11 mouse cellular contexts compared by ENCODE assay signal in genomic region chr10:83857794-83858442, GRCm38 (mm10).
DNase-seq lines count a peak whose midpoint lies in the region; ATAC-seq and TF ChIP-seq lines count a peak whose summit lies in the region.
"Had no signal": no experiment of that assay in that cellular context is flagged by ENCODE, and none has a peak within 500 bp of the region (broad histone marks: within the 10 kb centered on the region; RNA-seq: fewer than 3 reads in every experiment).

No protein-coding gene starts in this region.

- no peaks in the 10 kb centered on the region for H3K36me3 ChIP-seq in heart, adult 2 months (ENCODE audit: control insufficient read depth, insufficient read depth, low read length)
- no peaks in the 10 kb centered on the region for H3K36me3 ChIP-seq in heart, embryonic 11.5 days (ENCODE audit: control insufficient read depth, insufficient read depth, low read length)
- no peaks in the 10 kb centered on the region for H3K36me3 ChIP-seq in limb, embryonic 10.5 days

- H3K9me3 ChIP-seq in heart, embryonic 11.5 days (replicated peaks; ENCODE audit: control insufficient read depth, low read length) = no peaks in the 10 kb centered on the region
- H3K9me3 ChIP-seq in limb, embryonic 10.5 days (replicated peaks) = no peaks in the 10 kb centered on the region

- intact Hi-C loops in heart, adult 2 months (cut with DNase I) = loop anchor here (5.0 kb wide), 1 partner anchor 199 kb away; no protein-coding TSS in a partner anchor

- ATAC-seq in heart, embryonic 11.5 days (replicated peaks; ENCODE audit: insufficient number of reproducible peaks, low FRiP score, low TSS enrichment) = no peak
- ATAC-seq in erythroid progenitor cell, adult 5-6 weeks (replicated peaks; ENCODE audit: low FRiP score, poor library complexity, severe bottlenecking) = no peak
- ATAC-seq: activated CD4-positive, CD25-positive, alpha-beta regulatory T cell, adult 4 months had no signal

- TF ChIP-seq POLR2A in heart, adult 2 months (IDR thresholded peaks at IDR 0.05; ENCODE audit: insufficient read depth, low read depth, low read length) = no peak
- TF ChIP-seq POLR2A in brain, embryonic 14.5 days (IDR thresholded peaks at IDR 0.05; ENCODE audit: borderline replicate concordance, extremely low read depth, insufficient read depth, insufficient read length, poor library complexity, severe bottlenecking) = no peak

- H3K4me3 ChIP-seq in heart, adult 2 months = no peak overlapping the region
- H3K4me3 ChIP-seq in heart, embryonic 11.5 days (ENCODE audit: low read depth, low read length) = no peak overlapping the region
- H3K4me3 ChIP-seq in limb, embryonic 10.5 days = no peak overlapping the region

- no peak for TF ChIP-seq CTCF in heart, adult 2 months (IDR thresholded peaks at IDR 0.05)
- no peak for TF ChIP-seq CTCF in brain, embryonic 14.5 days (IDR thresholded peaks at IDR 0.05; ENCODE audit: borderline replicate concordance, extremely low read depth, insufficient read depth, insufficient read length)

- no peaks in the 10 kb centered on the region for H3K79me2 ChIP-seq in heart, adult 2 months (replicated peaks; ENCODE audit: control insufficient read depth, insufficient read depth, low read length)

- DNase-seq in heart, adult 2 months = peak in 1 of 2 experiments; percentile 59
- peak; percentile 34 to 36 for DNase-seq in B cell, adult 2 months
- peak; percentile 37 for DNase-seq in brain, embryonic 14.5 days (ENCODE audit: low read depth)
- DNase-seq in limb, embryonic 10.5 days (ENCODE audit: low spot score) = no peak
- DNase-seq in thymus, postnatal 25 days = no peak
- no peak for DNase-seq in layer of hippocampus, adult 9-10 months (ENCODE audit: low spot score)
- DNase-seq: thymus, postnatal 14 days had no signal

- H3K27ac ChIP-seq in heart, adult 2 months = peak overlapping the region; percentile 55
- no peak overlapping the region for H3K27ac ChIP-seq in heart, embryonic 11.5 days (ENCODE audit: low read depth, low read length)
- peak overlapping the region; percentile 42; the same call in 1 of the 2 replicates for H3K27ac ChIP-seq in limb, embryonic 10.5 days
- H3K27ac ChIP-seq: hindbrain, embryonic 14.5 days had no signal

- H3K4me2 ChIP-seq in heart, embryonic 11.5 days = no peak overlapping the region
- H3K4me2 ChIP-seq: hindbrain, embryonic 14.5 days had no signal

- peaks cover 11% of the 10 kb centered on the region for H3K4me1 ChIP-seq in heart, adult 2 months (ENCODE audit: control insufficient read depth, insufficient read depth, low read length)
- 0 out of 2 replicates have a peak, but pooled peaks cover 3% of the 10 kb centered on the region for H3K4me1 ChIP-seq in heart, embryonic 11.5 days (ENCODE audit: control insufficient read depth, insufficient read depth, low read length)
- H3K4me1 ChIP-seq in limb, embryonic 10.5 days = peaks cover 17% of the 10 kb centered on the region; the same call in 1 of the 2 replicates

- no peaks in the 10 kb centered on the region for H3K27me3 ChIP-seq in heart, adult 2 months (ENCODE audit: control insufficient read depth, insufficient read depth, low read length)
- no peaks in the 10 kb centered on the region for H3K27me3 ChIP-seq in heart, embryonic 11.5 days (ENCODE audit: control insufficient read depth, insufficient read depth, low read length)
- no peaks in the 10 kb centered on the region for H3K27me3 ChIP-seq in limb, embryonic 10.5 days (ENCODE audit: low read depth, poor library complexity, severe bottlenecking)

- peak; percentile 71 for TF ChIP-seq EP300 in heart, adult 2 months (IDR thresholded peaks at IDR 0.05; ENCODE audit: insufficient read depth, low read depth, low read length)

- H3K9ac ChIP-seq in heart, adult 2 months (ENCODE audit: low read depth, low read length) = no peak overlapping the region
- no peak overlapping the region for H3K9ac ChIP-seq in heart, embryonic 11.5 days (ENCODE audit: low read depth, low read length)
- H3K9ac ChIP-seq: hindbrain, embryonic 14.5 days had no signal

- 64% methylated on average over 14 of the region's 14 CpGs for WGBS in heart, adult 2 months
- WGBS in heart, embryonic 11.5 days (ENCODE audit: insufficient replicate concordance) = 71% methylated on average over 14 of the region's 14 CpGs
- WGBS in limb, embryonic 10.5 days = 81% methylated on average over 14 of the region's 14 CpGs

Comparison
In these comparisons a context has a peak if more than half of its experiments do, and no peak if none do; other contexts are left out.
1. DNase-seq: peak in B cell, adult 2 months (2 of 2) and brain, embryonic 14.5 days (single experiment); none in limb, embryonic 10.5 days (single experiment), thymus, postnatal 25 days (single experiment) and layer of hippocampus, adult 9-10 months (single experiment).